Mouse (Mus musculus) embryonic stem cell, embryonic (primary cell): Measurements from ENCODE around the gene Pramel5.
"Not testable (repeated sequence)": the region's sequence is repeated elsewhere in the genome, so short reads cannot be mapped to it uniquely, and the experiment has no call there.

ENCODE experiments used
- CTCF ChIA-PET, 4 experiments: fragments of 300-600 bp in 2 of 4; fragments of 350-600 bp in 2 of 4; sonication (Branson Sonifier 250); formaldehyde crosslinking; loops; one replicate each; lab custom pipeline; 2022; ENCODE audit warnings: inconsistent platforms in 2 of 4; lab: Charles Lee
- POLR2A ChIA-PET, 4 experiments: fragments of 300-600 bp in 2 of 4; fragments of 350-600 bp in 2 of 4; sonication (Branson Sonifier 250); formaldehyde crosslinking; loops; one replicate each; lab custom pipeline; 2022; ENCODE audit warnings: antibody characterized with exemption in 4 of 4, inconsistent platforms in 1 of 4; lab: Charles Lee

The Pramel5 gene

DNA sequence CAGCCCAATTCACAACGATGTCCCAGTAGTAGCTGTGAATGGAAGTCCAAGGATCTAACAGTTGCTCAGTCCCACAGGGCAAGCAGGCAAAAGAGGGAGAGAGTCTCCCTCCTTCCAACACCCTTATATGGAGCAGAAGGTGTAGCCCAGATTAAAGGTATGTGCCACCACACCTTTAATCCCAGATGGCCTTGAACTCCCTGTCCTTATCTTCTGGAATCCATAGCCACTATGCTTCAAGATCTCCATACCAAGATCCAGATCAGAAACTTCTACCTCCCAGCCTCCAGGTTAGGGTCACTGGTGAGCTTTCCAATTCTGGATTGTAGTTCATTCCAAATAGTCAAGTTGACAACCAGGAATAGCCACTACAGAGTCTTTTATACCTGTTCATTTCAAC is at the start of gene Pramel5:
Gene Pramel5 (minus strand): TSS at position 101 of the 400 bp plus-strand sequence.
- CTCF ChIA-PET, POLR2A ChIA-PET: not testable (repeated sequence)

DNA sequence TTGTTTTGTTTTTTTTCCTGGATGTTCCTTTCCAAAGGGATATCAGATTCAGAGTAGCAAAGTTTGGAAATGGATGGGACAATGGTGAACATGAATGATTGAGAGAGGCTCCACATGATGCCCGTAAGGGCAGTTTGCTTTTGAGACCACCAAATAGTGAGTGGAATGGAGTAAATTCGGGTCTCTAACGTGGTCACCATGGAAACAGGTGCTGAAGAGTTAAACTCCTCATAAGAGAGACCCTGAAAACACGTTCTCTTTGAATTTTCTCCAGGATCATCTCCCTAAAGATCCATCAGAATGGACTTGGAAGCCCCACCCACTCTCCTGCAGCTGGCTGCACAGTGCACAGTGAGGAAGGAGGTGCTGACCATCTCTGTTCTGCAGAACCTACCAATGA is 49.7 kb upstream of the Pramel5 start, which contains the start of gene Gm13128:
Gene Gm13128 (plus strand): TSS at position 301 of the 400 bp plus-strand sequence.
- CTCF ChIA-PET, POLR2A ChIA-PET: not testable (repeated sequence)

DNA sequence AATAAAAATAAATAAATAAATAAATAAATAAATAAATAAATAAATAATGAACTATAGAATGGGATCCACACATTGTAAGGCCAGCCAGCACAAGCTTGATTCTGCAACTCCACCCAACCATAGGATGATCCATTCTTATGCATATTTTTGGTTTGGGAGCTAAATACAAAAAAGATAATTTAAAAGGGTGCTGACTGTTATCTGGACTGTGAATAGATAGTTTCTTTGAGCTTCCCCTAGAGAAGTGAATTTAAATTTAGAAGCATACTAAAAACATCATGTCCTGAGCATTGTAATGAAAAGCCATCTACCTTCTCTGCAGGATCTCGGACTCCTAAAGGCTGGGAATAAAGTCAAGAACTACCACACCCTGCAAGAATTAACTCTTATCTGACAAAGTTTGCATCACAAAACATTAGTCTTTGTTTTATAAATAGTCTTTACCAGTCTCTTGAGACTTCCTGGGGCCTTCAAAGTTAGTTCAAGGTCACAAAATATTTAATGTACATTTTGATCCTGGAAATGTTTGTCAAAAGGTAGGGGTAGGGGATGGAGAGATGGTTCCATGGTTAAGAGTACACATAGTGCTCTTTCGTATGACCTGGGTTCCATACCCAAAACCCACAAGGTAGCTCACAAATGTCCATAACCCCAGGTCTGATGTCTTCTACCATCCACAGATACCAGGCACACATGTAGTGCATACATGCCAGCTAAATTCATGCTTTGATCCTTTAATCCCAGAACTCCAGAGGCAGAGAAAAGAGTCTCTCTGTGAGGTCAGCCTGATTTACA is 32.6 kb upstream of the Pramel5 start:
- POLR2A ChIA-PET, result interaction anchor here in 3 of 4 experiments (0.7 to 1.7 kb wide), 5 partner anchors 91 to 900 kb away, joined by 3 to 7 read pairs (median 3); no protein-coding TSS in a partner anchor
- CTCF ChIA-PET, result not testable (repeated sequence)

DNA sequence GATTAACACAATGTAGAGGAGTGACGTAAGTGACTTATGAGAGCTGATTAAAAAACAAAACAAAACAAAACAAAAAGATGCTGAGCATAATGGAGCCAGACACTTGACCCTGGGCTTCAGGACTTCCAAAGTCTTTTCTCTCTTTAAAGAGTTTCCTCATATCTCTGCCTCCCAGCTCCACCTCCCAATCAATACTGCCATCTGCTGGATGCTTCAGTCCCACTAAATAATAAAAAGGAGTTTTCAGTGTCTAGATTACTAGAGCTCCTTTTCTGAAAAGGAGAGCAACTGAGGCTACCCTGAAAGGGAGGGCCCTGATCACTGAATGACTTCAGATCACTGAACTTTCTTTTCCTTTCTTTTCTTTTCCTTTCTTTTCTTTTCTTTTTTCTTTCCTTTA is 19.1 kb upstream of the Pramel5 start:
- CTCF ChIA-PET, POLR2A ChIA-PET: not testable (repeated sequence)

DNA sequence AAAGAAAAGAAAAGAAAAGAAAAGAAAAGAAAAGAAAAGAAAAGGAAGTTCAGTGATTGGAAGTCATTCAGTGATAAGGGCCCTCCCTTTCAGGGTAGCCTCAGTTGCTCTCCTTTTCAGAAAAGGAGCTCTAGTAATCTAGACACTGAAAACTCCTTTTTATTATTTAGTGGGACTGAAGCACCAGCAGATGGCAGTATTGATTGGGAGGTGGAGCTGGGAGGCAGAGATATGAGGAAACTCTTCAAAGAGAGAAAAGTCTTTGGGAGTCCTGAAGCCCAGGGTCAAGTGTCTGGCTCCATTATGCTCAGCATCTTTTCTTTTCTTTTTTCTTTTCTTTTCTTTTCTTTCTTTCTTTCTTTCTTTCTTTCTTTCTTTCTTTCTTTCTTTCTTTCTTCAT is 25.5 kb downstream of the Pramel5 start:
- CTCF ChIA-PET, result interaction anchor here in 3 of 4 experiments (0.6 to 1.3 kb wide), 6 partner anchors 26 to 904 kb away, joined by 3 to 9 read pairs (median 5); no protein-coding TSS in a partner anchor
- POLR2A ChIA-PET, result not testable (repeated sequence)
